Mouse (Mus musculus) CD4-positive, CD25-positive, alpha-beta regulatory T cell, adult 4 months (primary cell): ENCODE measurements at regions not wholly inside any gene's neighbourhood (a gene's known extent, or its start where the extent isn't known, plus 50 kb on each side); places are given as distances from the start of the nearest gene placed in this dataset.

Source experiments
- ATAC-seq: one replicate; pipeline ENCODE4 v1.8.0; 2017

DNA sequence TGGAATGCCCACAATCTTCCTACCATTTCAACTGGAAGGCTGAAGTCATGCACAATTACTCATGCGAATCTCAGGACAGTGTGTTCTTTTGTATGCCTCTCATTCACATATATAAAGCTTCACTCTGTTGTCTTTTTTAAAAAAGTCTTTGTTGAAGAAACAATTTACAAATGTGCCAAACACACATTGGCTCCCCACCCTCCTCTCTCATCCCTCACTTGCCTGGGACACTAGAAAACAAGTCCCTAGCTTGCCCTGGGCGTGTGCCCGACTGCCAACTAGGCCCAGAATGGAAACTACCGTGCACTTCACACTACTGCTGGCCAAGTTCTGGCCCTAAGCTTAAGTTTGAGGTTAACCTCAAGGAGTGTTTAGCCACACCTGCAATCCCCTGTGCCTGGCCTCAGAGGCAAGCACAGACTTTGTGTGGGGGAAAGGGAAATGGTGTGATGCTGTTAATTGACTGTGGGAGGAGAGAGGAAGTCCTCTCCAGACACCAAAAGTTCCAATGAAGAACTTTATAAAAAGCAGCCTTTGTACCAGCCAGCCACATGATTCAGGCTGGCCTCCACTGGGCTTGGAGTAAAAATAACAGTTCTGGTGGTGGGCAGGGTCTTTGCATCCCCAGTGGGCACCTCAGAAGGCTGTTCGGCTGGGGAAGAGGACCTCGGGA is 70.2 kb upstream of the Picalm start:
- ATAC-seq: peak; percentile 81

DNA sequence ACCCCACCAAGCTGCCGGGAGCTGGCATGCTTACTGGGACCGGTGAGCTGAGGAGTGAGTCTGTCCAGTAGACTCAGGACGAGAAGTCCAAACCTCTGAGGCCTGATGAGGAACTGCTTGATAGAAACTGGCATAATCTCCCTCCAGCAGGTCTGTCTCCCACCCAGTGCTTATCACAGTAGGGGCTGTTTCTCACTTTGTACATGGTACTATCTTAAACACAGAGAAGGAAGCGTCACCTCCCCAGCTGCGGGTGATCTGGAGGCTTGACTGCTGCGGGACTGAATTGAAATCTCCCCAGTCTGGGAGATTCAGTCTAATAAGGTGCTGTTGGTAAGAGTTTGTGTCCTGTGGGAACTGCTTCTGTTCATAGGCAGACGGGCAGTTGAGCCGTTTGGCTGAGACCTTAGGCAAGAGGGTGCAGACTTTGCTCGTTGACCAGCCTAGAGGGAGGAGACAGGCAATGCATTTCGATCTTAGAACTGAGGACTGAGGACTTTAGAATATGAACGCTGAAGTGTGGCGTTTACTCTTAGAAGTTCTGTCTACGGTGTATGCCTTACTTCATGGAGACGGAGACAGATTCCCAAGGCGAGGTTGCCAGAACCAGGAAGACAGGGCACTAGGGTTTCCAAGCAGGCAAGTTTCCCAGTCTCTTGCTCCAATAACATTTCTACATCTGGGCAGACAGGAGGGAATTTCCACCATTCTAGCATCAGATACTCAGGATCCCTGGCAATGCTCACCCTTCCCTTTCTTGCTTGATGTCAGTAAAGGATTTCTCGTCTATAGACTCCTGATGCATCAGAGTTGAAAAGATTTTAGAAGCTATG is 69.5 kb upstream of the Picalm start:
- peak; percentile 13 for ATAC-seq

DNA sequence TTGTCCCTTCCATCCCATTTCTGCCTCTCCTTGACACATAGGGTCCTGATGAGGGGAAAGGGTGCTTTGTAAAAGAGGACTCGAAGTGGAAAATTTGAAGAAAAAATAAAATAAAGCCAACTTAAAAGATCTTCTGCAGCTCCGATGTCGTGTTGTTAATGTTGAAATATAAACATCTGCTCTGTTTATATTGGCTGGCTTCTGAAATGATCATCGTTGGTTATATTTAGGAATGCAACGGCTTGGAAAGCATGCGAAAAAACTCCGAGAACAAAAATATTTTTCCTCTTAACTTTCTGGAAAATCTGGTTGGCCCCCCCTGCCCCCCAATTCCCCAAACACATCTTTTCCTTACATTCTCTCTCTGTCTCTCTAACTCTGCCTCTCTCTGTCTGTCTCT is 68.3 kb upstream of the Picalm start:
- ATAC-seq: no peak

DNA sequence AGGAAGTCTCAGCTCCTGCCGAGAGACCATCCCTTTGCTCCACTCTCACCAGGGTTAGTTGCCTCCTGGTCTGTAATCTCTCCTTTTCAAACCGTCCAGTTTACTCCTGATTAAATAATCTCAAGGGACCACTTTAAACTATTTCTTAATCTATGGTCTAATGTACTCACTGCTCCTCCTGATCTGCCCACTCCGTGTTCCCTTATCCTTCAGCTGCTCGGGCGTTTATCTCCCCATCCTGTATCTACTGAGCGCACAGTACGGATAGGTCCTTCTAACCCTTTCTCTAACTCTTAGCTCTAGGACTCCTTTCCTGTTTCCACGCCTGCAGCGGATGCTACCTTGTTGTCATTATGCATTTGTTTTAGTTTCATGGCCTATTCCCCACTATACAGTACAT is 67.1 kb upstream of the Picalm start:
- ATAC-seq: no peak

DNA sequence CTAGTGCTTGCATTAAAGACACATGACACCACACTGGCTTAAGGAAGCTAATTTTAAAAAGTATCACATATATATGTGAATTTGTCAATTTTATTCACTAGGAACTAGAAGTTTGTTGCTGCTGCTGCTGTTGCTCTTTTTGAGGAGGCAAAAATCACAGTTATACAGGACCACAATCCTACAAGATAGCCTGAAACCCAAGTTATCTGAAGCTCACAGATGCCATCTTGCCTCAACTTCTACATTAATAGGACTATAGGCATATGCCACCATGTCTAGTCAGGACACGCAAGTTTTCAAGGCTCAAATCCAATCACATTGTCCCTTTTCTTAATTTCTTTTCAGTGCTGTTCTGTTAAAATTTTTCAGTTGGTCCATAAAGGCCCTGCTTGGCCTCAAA is 65.8 kb upstream of the Picalm start:
- ATAC-seq: no peak

DNA sequence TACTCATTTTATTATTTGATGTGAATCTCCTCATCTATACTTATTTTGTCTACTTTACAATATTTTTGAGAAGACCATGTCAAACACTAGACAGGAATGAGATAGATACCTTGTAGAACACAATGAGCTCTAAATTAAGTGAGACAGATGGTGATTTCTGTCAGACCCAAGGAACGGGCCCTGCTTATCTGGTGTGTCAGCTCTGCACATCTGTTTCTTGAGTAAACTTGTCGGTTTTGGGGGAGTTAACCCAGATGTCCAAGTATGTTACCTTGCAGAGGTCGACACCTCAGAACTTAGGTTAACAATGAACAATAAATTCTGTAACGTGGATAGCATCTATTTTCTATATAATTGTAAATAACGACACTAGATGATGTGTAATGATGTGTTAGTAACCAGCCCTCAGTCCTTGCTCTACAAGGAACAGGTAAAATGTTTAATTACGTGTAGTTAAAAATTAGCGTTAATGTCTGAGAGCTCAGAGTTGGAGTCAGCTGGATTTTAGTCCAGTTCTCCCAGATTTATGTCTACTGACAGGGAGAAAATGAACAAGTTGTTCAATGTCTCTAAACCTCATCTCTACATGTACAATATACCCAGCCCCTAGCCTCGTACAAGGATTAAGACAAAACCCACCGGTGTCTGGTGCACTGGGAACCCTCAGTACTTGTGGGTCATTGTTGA is 64.6 kb upstream of the Picalm start:
- no peak for ATAC-seq

DNA sequence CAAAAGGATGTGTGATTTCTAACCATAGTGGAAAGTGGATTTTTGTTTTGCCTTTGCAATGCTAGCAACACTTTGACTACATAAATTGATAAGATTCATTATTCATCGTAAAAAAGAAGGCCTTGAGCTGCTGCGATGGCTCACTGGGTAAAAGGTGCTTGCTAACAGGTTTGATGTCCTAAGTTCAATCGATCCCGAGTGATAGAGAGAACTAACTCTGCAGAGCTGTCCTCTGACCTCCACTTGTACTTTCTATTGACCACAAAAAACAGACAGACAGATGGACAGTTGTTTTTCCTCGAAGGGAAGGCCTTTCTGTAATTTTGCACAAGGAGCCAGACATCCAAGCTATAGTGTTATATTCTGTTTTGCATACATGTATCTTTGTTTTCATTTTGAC is 63.7 kb upstream of the Picalm start:
- no peak for ATAC-seq

DNA sequence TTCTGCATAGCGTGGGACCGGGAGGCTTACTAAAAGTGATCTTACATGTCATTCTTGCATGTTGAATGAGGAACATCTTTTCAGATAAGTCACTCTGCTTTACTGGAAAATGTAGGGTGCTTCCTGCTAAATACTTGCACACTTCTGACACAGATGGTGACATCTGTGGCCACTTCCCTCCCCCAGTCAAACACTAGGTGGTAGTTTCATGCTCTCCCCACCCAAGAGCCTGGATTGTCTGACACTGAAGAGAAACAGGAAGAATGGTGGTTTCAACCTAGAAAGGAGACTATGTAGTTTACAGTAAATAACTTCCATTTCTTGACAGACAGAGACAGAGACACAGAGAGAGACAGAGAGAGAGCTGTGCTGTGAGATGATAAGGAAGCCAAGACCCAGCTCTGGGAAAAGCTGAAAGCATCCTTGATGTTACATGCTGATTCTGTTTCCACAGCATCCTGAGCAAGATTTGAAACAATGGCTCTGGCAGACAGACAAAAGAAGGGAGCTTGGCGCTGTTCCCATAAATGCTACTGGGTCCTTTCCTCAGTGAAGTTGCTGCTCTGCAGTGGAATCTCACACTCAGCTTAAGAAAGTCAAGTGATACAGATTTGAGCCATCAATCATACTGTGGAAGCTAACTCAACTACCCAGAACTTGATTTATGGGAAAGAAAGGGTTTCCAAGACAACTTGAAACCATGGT is 61.9 kb upstream of the Picalm start:
- peak; percentile 66 for ATAC-seq

DNA sequence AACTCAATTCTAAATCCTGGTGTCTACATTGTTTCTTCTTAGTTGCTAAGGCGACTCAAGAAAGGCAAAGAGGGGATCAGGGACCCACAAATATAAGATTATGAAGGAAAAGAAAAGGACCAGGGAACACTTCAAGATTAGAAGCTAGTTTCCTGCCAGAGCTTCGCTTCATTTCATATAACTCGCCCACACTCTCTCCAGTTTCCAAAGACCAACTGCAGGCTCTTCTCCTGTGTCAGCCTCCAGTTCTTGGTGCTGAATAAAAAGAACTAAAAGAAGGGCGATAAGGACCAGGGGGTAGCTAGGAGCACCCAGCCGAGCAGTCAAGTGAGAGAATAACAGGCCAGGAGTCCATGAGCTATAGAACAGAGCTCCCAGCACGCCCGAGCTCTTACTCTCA is 59.7 kb upstream of the Picalm start:
- ATAC-seq: no peak

DNA sequence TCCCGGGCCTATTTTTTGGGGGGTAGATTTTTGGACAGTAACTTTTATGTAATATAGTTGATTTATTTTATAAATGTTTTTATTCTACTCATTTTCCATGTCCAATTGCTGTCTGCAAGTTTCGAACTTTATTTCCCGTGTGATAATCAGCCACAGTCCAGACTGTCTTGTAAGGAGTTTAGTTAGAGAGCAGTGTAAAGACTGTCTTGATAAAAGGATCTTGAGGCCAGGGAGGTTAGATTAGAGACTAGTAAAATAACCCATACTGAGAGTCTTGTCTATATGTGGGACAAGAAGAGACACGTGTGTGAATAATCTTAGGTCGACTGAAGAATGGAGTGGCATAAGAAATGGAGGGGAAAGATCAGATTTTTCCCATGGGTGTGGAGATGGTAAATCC is 56.1 kb upstream of the Picalm start:
- no peak for ATAC-seq

DNA sequence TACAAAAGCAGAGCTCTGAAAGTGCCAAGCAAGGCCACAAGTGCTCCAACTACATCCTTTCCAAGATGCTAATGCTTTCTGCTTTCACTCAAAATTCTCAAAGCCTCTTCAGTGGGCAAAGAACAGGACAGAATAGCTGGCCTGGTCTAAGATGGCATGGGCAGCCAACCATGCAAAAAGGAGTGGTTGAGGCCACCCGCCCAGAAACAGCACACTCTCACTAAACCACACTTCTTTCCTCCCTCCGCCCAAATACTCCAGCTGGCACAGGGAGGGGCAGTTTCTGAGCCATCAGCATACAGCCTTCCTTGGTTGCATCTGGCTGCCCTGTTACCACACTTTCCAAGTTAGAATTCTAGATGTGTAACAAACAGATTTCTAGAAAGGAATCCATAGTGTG is 55.4 kb upstream of the Picalm start:
- no peak for ATAC-seq

DNA sequence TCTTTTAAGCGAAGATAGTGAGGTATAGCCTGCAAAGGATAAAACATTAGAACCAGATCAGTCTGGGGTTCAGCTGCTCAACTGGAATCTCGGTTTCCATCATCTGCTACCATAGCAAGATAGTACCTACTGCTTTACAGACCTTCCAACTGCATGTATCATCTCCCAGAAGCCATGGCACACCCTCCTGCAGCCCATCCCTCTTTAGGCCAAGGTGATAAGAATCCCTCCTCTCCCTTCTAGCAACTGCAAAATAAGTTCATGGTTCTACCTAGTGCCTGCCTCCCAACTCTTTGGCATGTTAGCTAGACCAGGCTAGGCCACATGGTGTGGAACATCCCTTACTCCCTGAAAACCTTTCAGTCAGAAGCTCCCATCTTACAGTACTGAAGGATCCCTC is 52.4 kb upstream of the Picalm start:
- ATAC-seq: no peak

DNA sequence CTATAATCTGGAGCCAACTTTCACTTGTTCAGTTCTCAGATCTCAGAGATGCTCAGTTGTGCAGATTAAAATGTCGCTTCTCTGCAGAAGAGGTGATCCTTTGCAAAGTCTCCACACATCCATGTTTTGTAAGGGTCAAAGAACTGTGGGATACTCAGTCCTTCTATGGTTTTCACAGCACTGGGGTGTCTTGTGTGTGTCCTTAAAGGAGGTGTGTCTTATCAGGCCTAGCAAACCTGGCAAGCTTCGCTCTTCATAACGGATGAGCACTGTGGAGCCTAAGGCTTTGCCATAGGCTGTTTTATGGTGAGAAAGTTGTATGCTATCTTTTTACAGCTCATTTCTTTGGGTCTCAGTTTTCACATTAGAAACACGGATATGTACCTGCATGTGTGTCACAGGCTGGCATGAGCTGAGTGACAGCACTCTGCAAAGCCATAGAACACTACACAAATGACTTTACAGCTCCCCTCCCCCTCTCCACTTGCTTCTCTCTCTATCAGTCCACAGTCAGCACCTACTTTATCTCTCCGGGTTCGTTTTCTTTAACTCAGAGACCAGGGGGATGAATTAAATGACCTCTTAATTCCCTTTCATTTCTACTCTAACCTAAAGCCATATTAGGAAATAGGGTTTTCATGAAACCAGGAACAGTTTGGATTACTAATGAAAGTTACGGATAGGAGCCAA is 49.8 kb upstream of the Picalm start:
- ATAC-seq: no peak
